Mouse (Mus musculus): ENCODE measurements around the gene Sly. TPM values are rescaled to one million over a fixed set of nuclear protein-coding genes. Genes with fewer than 3 reads are reported as not detected.
"Not testable (repeated sequence)": the region's sequence is repeated elsewhere in the genome, so short reads cannot be mapped to it uniquely, and the experiment has no call there.

Gene Sly
- not detected in 2 replicates for polyA plus RNA-seq (2015; fragmentation: Nextera tagmentation; extraction: Ambion mirVana)

DNA sequence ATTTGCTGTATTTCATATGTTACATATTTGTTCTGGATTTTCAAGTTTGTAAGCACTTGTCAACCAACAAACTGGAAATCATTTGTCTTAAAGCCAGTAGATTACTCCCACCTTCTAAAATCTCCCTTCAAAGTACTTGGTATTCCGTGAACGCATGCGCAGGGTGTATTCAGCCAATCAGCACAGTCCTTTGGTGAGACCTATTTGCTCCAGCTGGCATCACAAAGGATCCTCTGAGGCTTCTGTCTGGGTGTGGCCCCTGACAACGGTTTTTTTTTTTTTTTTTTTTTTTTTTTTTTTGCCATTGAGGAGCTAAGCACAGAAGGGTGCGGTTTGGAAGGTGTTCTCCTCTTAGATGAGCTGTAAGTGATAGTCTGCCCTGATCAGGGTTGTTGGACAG is at the start of gene Sly:
TSS of gene Sly (plus strand) at position 301 of the 400 bp plus-strand sequence.
- H3K4me2 ChIP-seq (ENCODE audit: low read length); DNase-seq (ENCODE audit: low spot score); H3K9ac ChIP-seq (ENCODE audit: low read depth, low read length); H3K27ac ChIP-seq; ATAC-seq (replicated peaks; ENCODE audit: low FRiP score, low read depth); H3K4me1 ChIP-seq (replicated peaks; ENCODE audit: insufficient read depth, low read length); H3K36me3 ChIP-seq (ENCODE audit: insufficient read depth, low read length); H3K27me3 ChIP-seq (ENCODE audit: insufficient read depth, low read length); H3K9me3 ChIP-seq (replicated peaks; ENCODE audit: low read length); H3K4me3 ChIP-seq (replicated peaks; ENCODE audit: low read depth, low read length): not testable (repeated sequence)
- WGBS: no CpG with 5 or more reads among the region's 5 CpGs

Measured in kidney, postnatal 0 days (tissue).